Mouse (Mus musculus): Measurements from ENCODE around the gene Cdkl3. TPM values are rescaled to one million over a fixed set of nuclear protein-coding genes. Genes with fewer than 3 reads are reported as not detected.

Gene Cdkl3
- polyA plus RNA-seq (2017; shearing (Covaris generic)): 7.6 TPM

DNA sequence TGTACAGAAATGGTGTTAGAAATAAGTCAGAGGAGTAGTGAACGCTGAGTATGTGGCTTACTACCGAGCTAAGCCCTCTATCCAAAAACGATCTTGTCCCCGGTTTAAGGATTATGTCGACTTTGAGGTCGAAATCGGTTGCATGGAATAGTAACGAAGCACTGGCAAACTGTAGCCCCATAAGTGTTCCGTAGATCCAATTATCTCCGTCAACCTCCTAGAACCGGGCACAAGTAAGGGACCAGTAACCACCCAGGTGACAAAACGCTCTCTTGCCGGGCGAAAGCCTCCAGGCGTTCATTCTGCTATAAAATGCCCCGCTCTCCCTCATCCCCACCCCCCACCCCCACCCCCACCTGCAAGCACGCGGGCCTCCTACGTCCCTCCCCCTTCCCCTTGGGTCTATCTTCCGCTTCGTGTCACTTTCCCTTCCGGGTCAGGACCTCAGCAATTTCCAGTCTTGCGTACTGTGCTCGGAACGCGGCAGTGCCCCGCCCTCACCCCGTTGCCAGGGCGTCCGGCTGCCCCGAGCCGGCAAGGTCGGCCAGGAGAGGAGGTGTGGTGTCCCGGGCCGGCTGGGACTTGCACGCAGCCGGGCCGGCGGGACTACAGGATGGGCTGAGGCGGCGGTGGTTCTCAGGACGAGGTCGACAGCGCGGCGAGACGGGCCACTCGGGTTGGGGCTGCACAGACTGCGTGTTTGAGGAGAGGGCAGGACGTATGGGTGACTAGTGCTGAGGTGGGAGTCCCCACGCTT is at the start of gene Cdkl3:
Gene Cdkl3 (plus strand): TSS at position 450 of the 757 bp plus-strand sequence.

DNA sequence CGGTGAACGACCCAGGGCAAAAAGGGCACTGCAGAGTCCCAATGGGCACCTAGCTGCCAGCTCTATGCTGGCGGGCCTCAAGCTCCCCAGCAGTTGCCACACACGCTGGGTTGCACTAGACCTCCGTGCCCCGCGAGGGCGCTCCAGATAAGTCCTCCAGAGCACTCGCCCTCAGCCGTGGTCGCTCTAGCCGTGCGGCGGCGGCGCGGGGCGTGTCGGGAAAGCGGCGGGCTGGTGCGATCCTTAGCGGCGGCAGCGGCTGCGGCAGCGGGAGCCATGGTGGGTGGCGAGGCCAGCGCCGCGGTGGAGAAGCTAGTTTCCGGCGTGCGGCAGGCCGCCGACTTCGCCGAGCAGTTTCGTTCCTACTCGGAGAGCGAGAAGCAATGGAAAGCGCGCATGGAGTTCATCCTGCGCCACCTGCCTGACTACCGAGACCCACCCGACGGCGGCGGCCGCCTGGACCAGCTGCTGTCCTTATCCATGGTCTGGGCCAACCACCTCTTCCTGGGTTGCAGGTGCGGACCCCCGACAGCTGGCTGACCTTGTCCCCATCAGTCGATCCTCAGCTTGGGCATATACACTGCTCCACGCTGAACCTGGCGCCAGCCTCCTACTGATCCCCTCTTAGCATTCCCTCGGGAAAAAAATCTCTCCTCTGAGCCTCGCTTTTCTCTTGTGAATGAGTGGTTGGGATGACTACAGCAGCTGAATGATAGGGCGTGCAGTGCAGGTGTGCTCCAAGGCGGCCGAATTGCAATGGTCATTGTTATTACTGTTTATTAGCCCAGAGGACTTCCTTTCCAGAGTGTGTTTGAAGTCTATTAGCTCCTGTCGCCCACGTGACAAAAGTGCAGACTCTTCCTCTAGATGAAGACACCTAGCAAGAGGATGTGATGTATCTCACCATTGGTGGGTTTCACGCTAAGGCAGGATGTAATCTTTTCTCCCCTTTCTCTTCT is 36.3 kb upstream of the Cdkl3 start, which contains the start of gene Cdkn2aipnl:
Gene Cdkn2aipnl (plus strand): TSS at position 219 of the 959 bp plus-strand sequence.

DNA sequence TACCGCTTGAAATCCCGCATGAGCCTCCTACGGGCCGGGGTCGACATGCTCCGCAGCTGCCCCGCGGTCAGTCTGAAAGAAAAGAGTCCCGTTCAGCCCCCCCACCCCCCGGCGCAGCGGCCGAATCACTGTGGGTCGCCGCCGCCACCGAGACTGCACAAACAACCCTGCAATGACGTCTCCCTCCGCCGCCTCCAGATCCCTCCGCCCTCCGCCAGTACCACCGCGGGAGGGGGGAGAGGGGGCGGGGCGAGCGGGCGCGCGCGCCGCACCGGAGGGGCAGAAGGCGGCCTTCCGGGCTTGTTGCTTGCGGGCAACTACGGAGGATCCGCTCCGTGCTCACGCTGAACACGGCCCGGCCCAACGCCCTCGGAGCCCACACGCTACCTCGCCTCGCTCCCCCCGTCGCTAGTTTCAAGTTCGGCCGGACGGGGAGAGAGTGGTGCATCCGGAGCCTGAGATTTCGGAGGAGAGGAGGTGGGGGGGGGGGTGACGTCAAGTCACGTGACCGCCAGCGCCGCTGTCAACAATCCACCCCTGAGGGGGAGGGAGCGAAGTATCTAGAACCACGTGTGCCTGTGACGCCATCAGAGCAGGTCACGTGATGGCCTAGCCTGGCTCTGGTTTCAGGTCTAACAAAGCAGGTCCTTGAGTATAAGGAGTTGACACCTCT is 3.6 kb upstream of the Cdkl3 start, which contains the start of gene Ube2b:
Gene Ube2b (minus strand): TSS at position 473 of the 673 bp plus-strand sequence.

DNA sequence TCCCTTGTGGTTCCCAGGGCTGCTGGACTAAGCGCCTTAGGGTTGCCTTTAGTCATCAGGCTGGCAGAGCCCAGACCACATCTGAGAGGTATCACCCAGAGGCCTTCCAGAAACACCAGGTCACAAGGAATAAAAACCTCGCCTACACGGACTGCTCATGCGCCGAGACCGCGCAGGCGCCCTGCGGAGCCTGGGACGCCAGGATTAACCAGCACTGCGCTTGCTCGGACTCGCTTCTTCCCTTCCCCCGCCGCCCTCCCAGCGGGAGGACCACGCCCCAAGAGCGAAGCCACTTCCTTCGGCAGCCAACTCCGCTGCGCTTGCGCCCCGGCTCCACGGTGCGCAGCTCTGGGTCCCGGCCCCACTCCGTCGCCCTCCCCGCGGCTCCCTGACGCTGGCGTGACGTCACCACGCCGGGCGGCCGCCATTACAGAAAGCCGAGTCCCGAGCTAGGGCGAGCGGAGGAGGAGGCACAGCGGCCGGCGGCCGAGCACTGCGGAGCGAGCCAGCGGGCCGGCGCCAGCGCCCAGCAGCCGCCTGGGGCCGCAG is 94.5 kb downstream of the Cdkl3 start, which contains the start of gene Ppp2ca:
Gene Ppp2ca (plus strand): TSS at position 284 of the 549 bp plus-strand sequence.

Other genes starting within 250 kb of the Cdkl3 start
- gene Sec24a, start 240.6 kb upstream of the Cdkl3 start, polyA plus RNA-seq (2017; shearing (Covaris generic)): 31.1 TPM
- 136 TPM for gene Sar1b, start 240.5 kb upstream of the Cdkl3 start, polyA plus RNA-seq (2017; shearing (Covaris generic))
- 10.1 TPM for gene Jade2, start 146.6 kb upstream of the Cdkl3 start, polyA plus RNA-seq (2017; shearing (Covaris generic))
- gene Cdkn2aipnl, start 36.6 kb upstream of the Cdkl3 start, polyA plus RNA-seq (2017; shearing (Covaris generic)): 167 TPM
- gene Ube2b, start 3.5 kb upstream of the Cdkl3 start, polyA plus RNA-seq (2017; shearing (Covaris generic)): 300 TPM
- 7.2 TPM for gene Ppp2ca, start 94.5 kb downstream of the Cdkl3 start, polyA plus RNA-seq (2017; shearing (Covaris generic))
- not detected for gene Olfr1373, start 141.3 kb downstream of the Cdkl3 start, polyA plus RNA-seq (2017; shearing (Covaris generic))
- gene Olfr1371, start 209.8 kb downstream of the Cdkl3 start, polyA plus RNA-seq (2017; shearing (Covaris generic)): not detected
- 349 TPM for gene Skp1a, start 227.8 kb downstream of the Cdkl3 start, polyA plus RNA-seq (2017; shearing (Covaris generic))

Data from inflammation-experienced regulatory T-cells, adult 16 weeks (primary cell).